Mouse (Mus musculus): ENCODE data around the gene Zfp800.

Gene Zfp800

GRCm38 (mm10) chr6:28397681-28398203 is at the start of gene Zfp800:
TSS of gene Zfp800 (minus strand) at chr6:28398005.
- DNase-seq (ENCODE audit: low spot score) = no peak

DNA sequence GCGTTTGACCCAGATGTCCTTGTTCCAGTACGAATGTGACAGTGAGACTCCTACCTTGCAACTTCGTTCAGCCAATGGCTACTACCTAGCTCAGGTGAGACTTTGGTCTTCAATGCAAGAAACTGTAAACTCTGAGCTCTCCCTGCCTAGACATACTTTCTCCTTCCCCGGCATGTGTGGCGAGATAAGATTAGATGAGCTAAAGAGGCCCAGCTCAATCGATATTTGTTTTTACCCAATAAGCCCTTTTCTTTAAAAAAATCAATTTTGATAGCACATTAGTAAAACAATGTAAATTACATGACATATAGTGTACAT is 33.7 kb upstream of the Zfp800 start:
- DNase-seq (ENCODE audit: low spot score) = no peak

DNA sequence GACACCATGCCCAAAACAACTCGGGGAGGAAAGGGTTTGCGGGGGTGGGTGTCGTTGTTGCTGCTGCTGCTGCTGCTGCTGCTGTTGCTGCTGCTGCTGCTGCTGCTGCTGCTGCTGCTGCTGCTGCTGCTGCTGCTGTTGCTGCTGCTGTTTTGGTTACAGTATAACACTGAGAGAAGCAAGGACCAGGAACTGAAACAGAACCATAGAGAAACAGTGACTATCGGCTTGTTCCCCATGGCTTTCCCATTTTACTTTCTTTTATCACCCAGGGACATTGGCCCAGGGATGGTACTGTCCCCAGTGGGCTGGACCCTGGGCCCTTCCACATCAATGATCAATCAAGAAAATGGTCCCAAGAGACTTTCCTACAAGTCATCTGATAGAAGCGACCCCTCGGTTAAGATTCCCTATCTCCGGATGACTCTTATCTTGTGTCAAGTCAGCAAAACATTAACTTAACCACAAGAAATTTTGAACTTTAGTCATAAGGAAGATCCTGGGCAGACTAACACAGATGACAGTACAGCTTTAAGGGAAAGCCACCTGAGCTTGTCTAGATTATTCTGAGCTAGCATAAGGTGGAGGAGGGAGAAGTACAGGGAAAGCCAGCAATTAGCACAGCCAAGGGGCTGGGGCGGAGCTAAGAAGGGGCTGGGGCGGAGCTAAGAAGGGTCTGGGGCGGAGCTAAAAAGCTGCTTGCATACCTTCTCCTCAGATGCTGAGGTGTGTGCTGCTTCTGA is 33.2 kb upstream of the Zfp800 start:
- DNase-seq (ENCODE audit: low spot score) = no peak

GRCm38 (mm10) chr6:28429870-28430269 is 32.1 kb upstream of the Zfp800 start:
- DNase-seq (ENCODE audit: low spot score) = no peak

- DNase-seq (ENCODE audit: low spot score) = no peak
These were observed 30.5 kb upstream of the Zfp800 start, which contains the start of gene Gcc1 for GRCm38 (mm10) chr6:28428290-28428689. TSS of gene Gcc1 (minus strand) at chr6:28428390.

- no peak for DNase-seq (ENCODE audit: low spot score)
These were observed 29.5 kb upstream of the Zfp800 start, which contains the start of gene Fscn3 for GRCm38 (mm10) chr6:28427096-28427839. TSS of gene Fscn3 (plus strand) at chr6:28427789.

GRCm38 (mm10) chr6:28425019-28425418 is 27.2 kb upstream of the Zfp800 start:
- no peak for DNase-seq (ENCODE audit: low spot score)

DNA sequence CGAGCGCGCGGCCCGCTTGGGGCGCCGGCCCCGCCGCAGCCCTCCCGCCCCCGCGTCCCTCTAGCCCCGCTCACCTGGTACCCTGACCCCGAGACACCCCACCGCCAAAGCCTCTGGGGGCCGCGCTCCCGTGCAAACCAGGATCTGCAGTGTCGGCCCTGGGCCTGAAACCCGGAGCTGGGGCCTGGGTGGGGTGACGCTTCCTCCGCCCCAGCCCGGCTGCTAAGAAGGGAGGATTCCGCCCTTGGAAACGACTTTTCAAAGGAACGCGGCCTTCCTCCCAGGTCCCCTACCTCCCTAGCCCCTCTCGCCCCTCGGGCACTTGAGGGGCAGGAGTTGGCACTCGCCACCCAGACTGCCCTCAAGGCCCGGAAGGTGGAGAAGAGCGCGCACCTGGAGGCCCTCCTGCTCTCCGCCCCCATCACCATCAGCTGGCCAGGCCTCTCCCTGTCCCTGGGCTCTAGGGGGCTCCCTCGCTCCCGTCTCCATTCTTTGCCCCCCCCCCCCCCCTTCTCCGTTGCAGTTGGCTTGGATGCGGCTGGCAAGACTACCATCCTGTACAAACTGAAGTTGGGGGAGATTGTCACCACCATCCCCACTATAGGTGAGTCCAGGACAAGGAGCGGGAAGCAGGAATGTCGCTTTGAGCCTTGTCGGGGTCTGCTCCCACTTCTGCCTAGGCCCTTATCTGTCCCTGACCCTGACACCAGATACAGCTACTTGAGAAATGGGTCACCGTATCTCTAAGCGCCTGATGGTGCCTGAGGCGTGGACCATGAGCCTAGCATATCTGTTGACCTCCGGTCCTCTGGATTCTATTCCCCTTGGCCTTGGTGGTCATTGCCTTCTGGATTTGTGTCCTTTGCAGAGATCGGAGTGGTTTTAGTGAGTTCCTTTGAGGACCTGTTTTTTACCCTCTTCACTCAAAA is 26.2 kb upstream of the Zfp800 start:
- DNase-seq (ENCODE audit: low spot score) = no peak

- peak; percentile 86 for DNase-seq (ENCODE audit: low spot score)
These were observed 25.5 kb upstream of the Zfp800 start, which contains the start of gene Arf5 for GRCm38 (mm10) chr6:28423313-28423712. TSS of gene Arf5 (plus strand) at chr6:28423560.

- DNase-seq (ENCODE audit: low spot score) = no peak
These were observed 25.0 kb upstream of the Zfp800 start for GRCm38 (mm10) chr6:28422651-28423290.

GRCm38 (mm10) chr6:28421469-28422000 is 23.7 kb upstream of the Zfp800 start:
- peak; percentile 81 for DNase-seq (ENCODE audit: low spot score)

GRCm38 (mm10) chr6:28420865-28421264 is 23.1 kb upstream of the Zfp800 start:
- no peak for DNase-seq (ENCODE audit: low spot score)

DNA sequence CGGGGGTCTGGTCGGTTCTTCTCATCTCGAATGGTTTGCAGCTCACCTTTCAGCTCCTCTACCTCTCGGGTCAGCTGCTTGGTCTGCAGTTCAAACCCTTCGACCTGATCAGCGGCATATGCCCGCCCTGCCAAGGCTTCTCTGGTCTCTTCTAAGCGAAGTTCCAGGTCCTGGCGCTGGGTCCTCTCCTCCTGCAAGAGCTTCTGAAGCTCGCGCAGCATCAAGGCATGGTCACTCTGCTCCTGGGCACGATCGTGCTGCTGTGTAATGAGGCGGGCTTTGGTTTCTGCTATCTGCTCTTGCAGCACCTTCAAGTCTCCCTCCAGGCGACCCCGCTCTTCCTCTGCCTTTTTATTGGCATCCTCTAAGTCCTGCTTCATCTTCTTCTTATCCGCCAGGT is 22.6 kb upstream of the Zfp800 start:
- DNase-seq (ENCODE audit: low spot score) = no peak

- no peak for DNase-seq (ENCODE audit: low spot score)
These were observed 21.9 kb upstream of the Zfp800 start for GRCm38 (mm10) chr6:28419673-28420072.

- DNase-seq (ENCODE audit: low spot score) = no peak
These were observed 20.6 kb upstream of the Zfp800 start for GRCm38 (mm10) chr6:28418449-28418848.

- no peak for DNase-seq (ENCODE audit: low spot score)
These were observed 19.2 kb upstream of the Zfp800 start for GRCm38 (mm10) chr6:28416981-28417380.

- no peak for DNase-seq (ENCODE audit: low spot score)
These were observed 13.4 kb upstream of the Zfp800 start for GRCm38 (mm10) chr6:28411236-28411635.

GRCm38 (mm10) chr6:28410053-28410452 is 12.2 kb upstream of the Zfp800 start:
- no peak for DNase-seq (ENCODE audit: low spot score)

DNA sequence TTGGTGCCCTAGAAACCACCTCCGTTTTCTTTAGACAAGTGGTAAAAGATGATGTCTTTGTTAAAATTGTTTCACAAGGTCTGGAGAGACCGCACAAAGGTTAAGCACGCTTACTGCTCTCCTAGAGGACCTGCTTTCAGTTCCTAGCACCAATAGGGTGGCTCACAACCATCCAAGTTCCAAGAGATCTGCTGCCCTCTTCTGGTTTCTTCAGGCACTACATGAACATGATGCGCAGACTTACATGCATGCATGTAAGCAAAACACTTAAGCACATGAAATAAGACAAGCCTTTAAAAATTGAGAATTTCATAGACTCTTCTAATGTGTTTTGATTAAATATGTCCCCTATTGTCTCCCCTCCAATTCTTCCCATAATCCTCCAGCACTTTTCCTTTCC is 2.0 kb upstream of the Zfp800 start:
- DNase-seq (ENCODE audit: low spot score) = no peak

GRCm38 (mm10) chr6:28398726-28399125 is 921 bp upstream of the Zfp800 start:
- DNase-seq (ENCODE audit: low spot score) = no peak

- DNase-seq (ENCODE audit: low spot score) = no peak
These were observed 850 bp downstream of the Zfp800 start for GRCm38 (mm10) chr6:28396853-28397457.

Data from urinary bladder, postnatal 10 days (tissue).